Mouse (Mus musculus): Measurements from ENCODE around the gene 1500011B03Rik.

- TF ChIP-seq EP300 (IDR thresholded peaks at IDR 0.05; ENCODE audit: low read depth) (no peak), CTCF (IDR thresholded peaks at IDR 0.05; ENCODE audit: low read depth) (no peak)
Observed at GRCm38 (mm10) chr5:114773211-114773710, 50.0 kb downstream of the 1500011B03Rik start.

All from liver, postnatal 0 days (tissue).